Mouse (Mus musculus): ENCODE data around the gene Dars2.

DNA sequence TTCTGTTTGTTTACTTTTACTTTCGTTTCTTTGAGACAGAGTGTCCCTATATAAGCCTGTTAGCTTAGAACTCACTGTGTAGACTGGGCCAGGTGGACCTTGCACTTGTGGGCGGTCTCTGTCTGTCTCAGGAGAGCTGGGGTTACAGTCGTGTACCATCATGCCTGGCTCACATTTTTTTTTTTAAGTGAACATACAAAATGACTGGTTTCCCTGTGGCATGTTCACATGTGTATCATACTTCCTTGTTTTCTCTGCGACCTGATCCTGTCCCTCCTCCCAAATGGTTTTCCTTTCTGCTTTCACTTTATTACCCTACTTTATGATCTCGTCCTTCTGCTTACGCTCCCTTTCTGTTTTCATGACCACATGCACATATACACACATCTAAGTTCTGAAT, 5.8 kb upstream of the Dars2 start:
- TF ChIP-seq CTCF (IDR thresholded peaks at IDR 0.05) (no peak), EP300 (IDR thresholded peaks at IDR 0.05) (no peak)
